Mouse (Mus musculus) midbrain, embryonic 14.5 days (tissue): ENCODE data around the gene Prdm16. TPM values are rescaled to one million over a fixed set of nuclear protein-coding genes. Genes with fewer than 3 reads are reported as not detected.

Source experiments
- ATAC-seq: fragments of 200-750 bp; cut with Nextera tagmentation; 2 replicates; pipeline ENCODE4 v1.8.0; 2017; ENCODE audit warnings: moderate number of reproducible peaks, moderate library complexity; ENCODE audit not compliant: low FRiP score, low TSS enrichment
- DNase-seq: peaks from one replicate; pipeline ENCODE4 v3.0.0-alpha.2; 2015
- H3K27ac ChIP-seq: fragments of 300-500 bp; sonication (generic); replicated peaks from 2 replicates; pipeline ENCODE4 v1.5.1; 2014; ENCODE audit warnings: mild to moderate bottlenecking, low read depth, low read length, moderate library complexity
- H3K27me3 ChIP-seq: fragments of 300-500 bp; sonication (generic); 2 replicates; pipeline ENCODE4 v1.6.1; 2014; ENCODE audit warnings: low read length, control low read depth, mixed read lengths; ENCODE audit not compliant: control insufficient read depth, insufficient read depth
- H3K36me3 ChIP-seq: fragments of 300-500 bp; sonication (generic); 2 replicates; pipeline ENCODE4 v1.6.1; 2014; ENCODE audit warnings: low read length, control low read depth; ENCODE audit not compliant: control insufficient read depth, insufficient read depth
- H3K4me1 ChIP-seq: fragments of 300-500 bp; sonication (generic); 2 replicates; pipeline ENCODE4 v1.6.1; 2014; ENCODE audit warnings: mild to moderate bottlenecking, antibody characterized with exemption, low read length, control low read depth; ENCODE audit not compliant: control insufficient read depth, insufficient read depth
- H3K4me2 ChIP-seq: fragments of 300-500 bp; sonication (generic); 2 replicates; pipeline ENCODE4 v1.6.1; 2014; ENCODE audit warnings: mild to moderate bottlenecking, low read length, moderate library complexity
- H3K4me3 ChIP-seq: fragments of 300-500 bp; sonication (generic); replicated peaks from 2 replicates; pipeline ENCODE4 v1.5.1; 2014; ENCODE audit warnings: low read depth, low read length
- H3K9ac ChIP-seq: fragments of 300-500 bp; sonication (generic); replicated peaks from 2 replicates; pipeline ENCODE4 v1.6.1; 2014; ENCODE audit warnings: mild to moderate bottlenecking, low read length, moderate library complexity
- H3K9me3 ChIP-seq: fragments of 300-500 bp; sonication (generic); 2 replicates; pipeline ENCODE4 v1.6.1; 2016; ENCODE audit warnings: low read length, control low read depth, mixed read lengths; ENCODE audit not compliant: control insufficient read depth
- WGBS: fragments of 180-500 bp; shearing (Covaris S2); extraction: QIAGEN DNeasy Blood & Tissue Kit; methylation state at CpG from one replicate; pipeline ENCODE4 v1.1.7; 2014; 5-methylcytosine and 5-hydroxymethylcytosine counted together
- polyA plus RNA-seq: library from polyadenylated mRNA; unstranded; fragments of >200 nt; fragmentation: Nextera tagmentation; extraction: Ambion mirVana; gene quantifications from 2 replicates; pipeline ENCODE4 v1.2.1, GENCODE M21; 2014

Prdm16 gene
- polyA plus RNA-seq: 5.2 and 10.1 TPM in 2 replicates

- H3K9me3 ChIP-seq: no peaks in the 10 kb centered on the region
- peaks cover 3% of the 10 kb centered on the region for H3K4me1 ChIP-seq
- H3K4me3 ChIP-seq: peak within 1 kb of the TSS; percentile 41
- peak within 1 kb of the TSS; percentile 56 for H3K9ac ChIP-seq
- WGBS: under 1% methylated on average over 47 of the region's 47 CpGs
- peaks cover 82% of the 10 kb centered on the region for H3K27me3 ChIP-seq
- H3K27ac ChIP-seq: peak within 1 kb of the TSS; percentile 66
- no peaks in the 10 kb centered on the region for H3K36me3 ChIP-seq
- H3K4me2 ChIP-seq: peak within 1 kb of the TSS; percentile 64
- ATAC-seq (0 out of 2 replicates have a peak, but pooled peaks have one; percentile 7), DNase-seq (peak; percentile 76)
These were observed at the start of gene Prdm16 for GRCm38 (mm10) chr4:154636721-154637311. TSS of gene Prdm16 (minus strand) at chr4:154636873.

GRCm38 (mm10) chr4:154683068-154683752, 46.5 kb upstream of the Prdm16 start:
- ATAC-seq: no peak

GRCm38 (mm10) chr4:154682311-154682710, 45.6 kb upstream of the Prdm16 start:
- no peak overlapping the region for H3K27ac ChIP-seq
- DNase-seq (no peak), ATAC-seq (no peak)
- H3K4me1 ChIP-seq: no peaks in the 10 kb centered on the region
- no peaks in the 10 kb centered on the region for H3K9me3 ChIP-seq
- H3K27me3 ChIP-seq: no peaks in the 10 kb centered on the region
- H3K4me3 ChIP-seq: no peak overlapping the region
- H3K36me3 ChIP-seq: no peaks in the 10 kb centered on the region
- H3K4me2 ChIP-seq: no peak overlapping the region
- WGBS: 47% methylated on average over 14 of the region's 14 CpGs
- H3K9ac ChIP-seq: no peak overlapping the region

More at GRCm38 (mm10) chr4:154683068-154683752, 46.5 kb upstream of the Prdm16 start:
- Histone ChIP-seq H3K9me3 (no peaks in the 10 kb centered on the region), H3K4me1 (no peaks in the 10 kb centered on the region), H3K4me3 (no peak overlapping the region), H3K27me3 (no peaks in the 10 kb centered on the region), H3K4me2 (no peak overlapping the region), H3K36me3 (no peaks in the 10 kb centered on the region), H3K9ac (no peak overlapping the region), H3K27ac (no peak overlapping the region)
- no peak for DNase-seq
- 82% methylated on average over 5 of the region's 5 CpGs for WGBS

- Histone ChIP-seq H3K9me3 (no peaks in the 10 kb centered on the region), H3K27me3 (no peaks in the 10 kb centered on the region), H3K4me3 (no peak overlapping the region), H3K9ac (no peak overlapping the region), H3K36me3 (no peaks in the 10 kb centered on the region), H3K4me1 (peaks cover 8% of the 10 kb centered on the region; the same call in 1 of the 2 replicates), H3K4me2 (no peak overlapping the region), H3K27ac (no peak overlapping the region)
- ATAC-seq (no peak), DNase-seq (no peak)
- 63% methylated on average over 10 of the region's 10 CpGs for WGBS
These were observed 38.8 kb upstream of the Prdm16 start for GRCm38 (mm10) chr4:154675441-154676000.

GRCm38 (mm10) chr4:154674966-154675365, 38.3 kb upstream of the Prdm16 start:
- 22% methylated on average over 15 of the region's 15 CpGs for WGBS
- no peaks in the 10 kb centered on the region for H3K27me3 ChIP-seq
- no peak for ATAC-seq
- H3K9me3 ChIP-seq: no peaks in the 10 kb centered on the region
- no peak overlapping the region for H3K4me3 ChIP-seq
- no peak overlapping the region for H3K27ac ChIP-seq
- H3K4me2 ChIP-seq: peak overlapping the region; percentile 35
- peak; percentile 65 for DNase-seq
- H3K36me3 ChIP-seq: no peaks in the 10 kb centered on the region
- H3K4me1 ChIP-seq: peaks cover 8% of the 10 kb centered on the region; the same call in 1 of the 2 replicates
- no peak overlapping the region for H3K9ac ChIP-seq

GRCm38 (mm10) chr4:154674541-154674940, 37.9 kb upstream of the Prdm16 start:
- Histone ChIP-seq H3K9ac (no peak overlapping the region), H3K27ac (no peak overlapping the region), H3K4me3 (no peak overlapping the region), H3K4me1 (peaks cover 8% of the 10 kb centered on the region; the same call in 1 of the 2 replicates), H3K9me3 (no peaks in the 10 kb centered on the region), H3K27me3 (no peaks in the 10 kb centered on the region), H3K36me3 (no peaks in the 10 kb centered on the region), H3K4me2 (peak overlapping the region; percentile 35)
- DNase-seq (peak; percentile 87), ATAC-seq (no peak; the same call in 1 of the 2 replicates)
- WGBS: 1% methylated on average over 12 of the region's 12 CpGs

- Histone ChIP-seq H3K27me3 (no peaks in the 10 kb centered on the region), H3K4me2 (no peak overlapping the region), H3K4me3 (no peak overlapping the region), H3K36me3 (no peaks in the 10 kb centered on the region), H3K9ac (no peak overlapping the region), H3K9me3 (no peaks in the 10 kb centered on the region), H3K4me1 (peaks cover 8% of the 10 kb centered on the region; the same call in 1 of the 2 replicates), H3K27ac (no peak overlapping the region)
- WGBS: 78% methylated on average over 4 of the region's 4 CpGs
- DNase-seq (no peak), ATAC-seq (no peak)
These were observed 37.3 kb upstream of the Prdm16 start for GRCm38 (mm10) chr4:154673986-154674385.

- 82% methylated on average over 1 of the region's 1 CpGs for WGBS
- Histone ChIP-seq H3K9ac (no peak overlapping the region), H3K4me1 (peaks cover 8% of the 10 kb centered on the region; the same call in 1 of the 2 replicates), H3K36me3 (no peaks in the 10 kb centered on the region), H3K4me2 (no peak overlapping the region), H3K9me3 (no peaks in the 10 kb centered on the region), H3K4me3 (no peak overlapping the region), H3K27ac (no peak overlapping the region), H3K27me3 (no peaks in the 10 kb centered on the region)
- DNase-seq (no peak), ATAC-seq (no peak)
These were observed 35.4 kb upstream of the Prdm16 start for GRCm38 (mm10) chr4:154672027-154672426.
